Mouse (Mus musculus): Measurements from ENCODE around the gene Slc35b4. TPM values are rescaled to one million over a fixed set of nuclear protein-coding genes. Genes with fewer than 3 reads are reported as not detected.

Gene Slc35b4
- polyA plus RNA-seq, 1 experiment = 39.4 TPM

DNA sequence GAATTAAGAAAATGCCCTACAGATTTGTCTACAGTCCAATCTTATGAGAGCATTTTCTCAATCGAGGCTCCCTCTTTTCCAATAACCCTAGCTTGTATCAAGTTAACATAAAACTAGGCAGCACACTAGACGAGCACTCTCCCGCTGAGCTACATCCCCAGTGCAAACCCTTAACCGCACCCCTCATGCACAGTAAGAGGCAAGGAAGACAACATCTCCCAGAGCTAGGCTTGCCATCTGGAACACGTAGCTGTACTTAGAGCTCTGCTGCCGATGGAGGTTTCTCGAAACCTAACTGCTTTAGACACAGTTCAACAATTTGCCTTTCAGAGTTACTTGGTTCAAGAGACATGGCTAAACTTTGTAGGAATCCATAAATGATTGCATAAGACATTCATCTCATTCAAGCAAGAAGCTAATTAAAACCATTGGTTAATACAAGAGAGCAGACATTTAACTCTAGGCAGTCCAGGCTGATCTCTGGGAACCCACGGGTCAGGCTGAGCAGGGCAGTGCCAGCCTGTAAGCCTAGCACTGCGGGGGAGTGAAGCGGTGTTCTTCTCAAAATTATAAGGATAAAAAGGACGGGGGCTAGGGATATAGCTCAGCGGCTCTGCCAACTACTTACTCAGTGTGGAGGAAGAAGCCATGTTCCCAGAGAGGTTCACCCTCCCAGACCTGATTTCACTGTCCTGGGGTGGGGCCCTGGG is 5.0 kb downstream of the Slc35b4 start:
- TF ChIP-seq POLR2A (IDR thresholded peaks at IDR 0.05; ENCODE audit: borderline replicate concordance, low read depth, low read length) (no peak), CTCF (IDR thresholded peaks at IDR 0.05; ENCODE audit: low read depth, low read length) (no peak)
- H3K4me1 ChIP-seq (ENCODE audit: control insufficient read depth, insufficient read depth, low read length) = peaks cover 8% of the 10 kb centered on the region
- H3K27ac ChIP-seq (ENCODE audit: insufficient read depth, low read depth, low read length) = no peak overlapping the region
- no peak overlapping the region for H3K4me3 ChIP-seq (ENCODE audit: insufficient read depth, low read length)

DNA sequence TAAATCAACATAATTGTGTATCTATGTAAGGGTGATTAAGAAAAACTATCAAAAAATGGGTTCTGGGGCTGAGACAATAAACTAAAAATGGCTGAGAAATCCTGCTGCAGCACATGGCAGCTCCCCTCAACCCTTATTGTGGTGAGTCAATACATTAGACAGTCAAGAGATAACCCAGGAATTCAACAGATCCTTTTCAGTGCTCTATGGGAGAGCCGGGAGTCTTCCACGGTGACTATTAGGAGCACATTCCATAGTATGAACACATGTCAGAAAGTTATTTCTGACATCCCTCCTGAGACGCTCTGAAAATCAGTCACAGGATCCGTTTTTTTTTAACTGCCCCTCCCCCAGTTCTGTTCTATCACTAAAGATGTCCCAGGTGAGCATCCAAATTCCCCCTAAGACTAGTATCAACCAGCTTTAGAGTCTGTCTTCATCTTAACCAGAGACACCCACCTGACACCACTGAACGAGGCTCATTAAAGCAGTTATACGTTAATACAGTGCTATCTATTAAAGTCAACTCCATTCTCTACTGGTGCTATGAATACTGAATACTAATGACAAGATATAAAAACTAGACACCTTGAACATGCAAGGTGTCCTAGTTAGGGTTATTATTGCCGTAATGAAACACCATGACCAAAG is 5.9 kb downstream of the Slc35b4 start:
- no peak overlapping the region for H3K27ac ChIP-seq (ENCODE audit: insufficient read depth, low read depth, low read length)
- TF ChIP-seq CTCF (IDR thresholded peaks at IDR 0.05; ENCODE audit: low read depth, low read length) (no peak), POLR2A (IDR thresholded peaks at IDR 0.05; ENCODE audit: borderline replicate concordance, low read depth, low read length) (no peak)
- H3K4me3 ChIP-seq (ENCODE audit: insufficient read depth, low read length) = no peak overlapping the region
- H3K4me1 ChIP-seq (ENCODE audit: control insufficient read depth, insufficient read depth, low read length) = peaks cover 8% of the 10 kb centered on the region

DNA sequence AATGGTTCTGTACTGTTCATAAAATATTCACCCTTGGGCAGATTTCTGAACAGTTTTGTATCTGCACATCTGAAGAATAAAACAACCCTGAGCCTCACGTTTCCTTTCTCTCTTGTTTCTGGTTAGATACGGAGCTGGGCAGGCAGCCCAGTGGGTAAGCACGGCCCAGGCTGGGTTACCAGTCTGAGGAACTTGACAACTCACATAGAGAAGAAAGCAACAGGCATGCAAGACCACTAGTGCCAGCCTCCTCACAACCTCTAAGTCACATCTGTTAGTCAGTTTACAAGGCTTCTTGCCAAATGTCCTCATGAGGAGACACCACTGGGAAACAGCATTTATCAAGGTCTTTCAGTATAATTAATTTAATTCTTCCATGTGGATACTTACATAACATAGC is 8.1 kb downstream of the Slc35b4 start:
- no peak for TF ChIP-seq CTCF (IDR thresholded peaks at IDR 0.05; ENCODE audit: low read depth, low read length)
- TF ChIP-seq POLR2A (IDR thresholded peaks at IDR 0.05; ENCODE audit: borderline replicate concordance, low read depth, low read length) = no peak
- Histone ChIP-seq H3K4me3 (ENCODE audit: insufficient read depth, low read length) (no peak overlapping the region), H3K27ac (ENCODE audit: insufficient read depth, low read depth, low read length) (no peak overlapping the region), H3K4me1 (ENCODE audit: control insufficient read depth, insufficient read depth, low read length) (no peaks in the 10 kb centered on the region)

DNA sequence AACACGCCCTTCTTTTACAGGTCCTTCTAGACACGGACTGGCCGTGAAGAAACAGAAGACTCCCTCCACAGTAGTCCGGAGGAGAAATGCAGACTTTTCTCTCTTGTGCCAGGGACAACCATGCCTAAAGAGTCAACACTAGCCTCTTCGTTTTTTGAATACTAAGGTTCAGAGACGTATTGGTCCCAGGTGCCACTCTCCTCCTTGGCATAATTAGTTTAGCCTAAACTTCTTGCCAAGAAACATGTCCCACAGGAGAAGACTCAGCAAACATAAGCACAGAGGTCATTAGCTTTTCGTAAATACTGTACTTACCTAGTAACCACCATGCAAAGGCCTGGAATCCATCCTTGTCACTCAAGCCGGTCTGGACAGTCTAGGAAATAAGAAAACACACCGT is 13.9 kb downstream of the Slc35b4 start:
- Histone ChIP-seq H3K4me3 (ENCODE audit: insufficient read depth, low read length) (no peak overlapping the region), H3K27ac (ENCODE audit: insufficient read depth, low read depth, low read length) (no peak overlapping the region), H3K4me1 (ENCODE audit: control insufficient read depth, insufficient read depth, low read length) (no peaks in the 10 kb centered on the region)
- TF ChIP-seq CTCF (IDR thresholded peaks at IDR 0.05; ENCODE audit: low read depth, low read length) (no peak), POLR2A (IDR thresholded peaks at IDR 0.05; ENCODE audit: borderline replicate concordance, low read depth, low read length) (no peak)

DNA sequence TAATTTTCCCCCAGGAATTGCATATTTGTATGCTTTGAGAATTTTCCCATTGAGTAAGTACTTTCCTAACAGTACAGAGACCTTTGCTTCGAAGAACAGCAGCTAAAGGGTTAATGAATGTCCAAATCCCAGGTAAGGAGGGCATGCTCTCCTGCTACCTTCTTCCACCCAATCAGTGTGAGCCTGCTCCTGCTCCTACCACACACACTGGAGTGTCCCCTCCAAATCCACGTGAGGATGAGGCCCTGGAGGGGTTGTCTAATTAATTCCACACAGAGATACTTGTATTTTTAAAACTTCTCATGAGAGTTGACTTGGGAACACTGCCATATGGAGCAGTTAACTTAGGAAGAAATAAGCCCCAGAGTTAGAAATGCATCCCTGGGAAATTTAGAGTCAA is 14.3 kb downstream of the Slc35b4 start:
- no peak for TF ChIP-seq CTCF (IDR thresholded peaks at IDR 0.05; ENCODE audit: low read depth, low read length)
- TF ChIP-seq POLR2A (IDR thresholded peaks at IDR 0.05; ENCODE audit: borderline replicate concordance, low read depth, low read length) = no peak

DNA sequence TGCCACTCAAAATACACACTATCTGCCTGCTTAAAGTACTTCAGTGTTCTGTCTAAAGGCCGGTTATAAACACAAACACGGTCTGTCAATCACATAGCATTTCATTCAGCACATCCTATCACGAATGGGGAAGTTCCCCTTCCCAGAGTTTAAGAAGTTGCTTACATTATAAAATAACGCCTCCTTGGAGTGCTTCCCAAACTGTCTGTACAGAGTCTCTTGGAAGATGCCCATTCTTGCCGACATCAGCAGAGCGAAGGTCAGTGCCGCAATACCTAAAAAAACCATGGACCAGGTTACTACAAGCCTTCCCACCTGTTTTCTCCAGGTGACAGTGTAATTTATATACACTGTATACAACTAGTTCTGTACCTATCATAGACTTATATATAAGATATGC is 15.4 kb downstream of the Slc35b4 start:
- no peak overlapping the region for H3K27ac ChIP-seq (ENCODE audit: insufficient read depth, low read depth, low read length)
- TF ChIP-seq CTCF (IDR thresholded peaks at IDR 0.05; ENCODE audit: low read depth, low read length) (no peak), POLR2A (IDR thresholded peaks at IDR 0.05; ENCODE audit: borderline replicate concordance, low read depth, low read length) (no peak)

More for the DNA sequence above, 14.3 kb downstream of the Slc35b4 start:
- Histone ChIP-seq H3K4me3 (ENCODE audit: insufficient read depth, low read length) (no peak overlapping the region), H3K27ac (ENCODE audit: insufficient read depth, low read depth, low read length) (no peak overlapping the region), H3K4me1 (ENCODE audit: control insufficient read depth, insufficient read depth, low read length) (no peaks in the 10 kb centered on the region)

DNA sequence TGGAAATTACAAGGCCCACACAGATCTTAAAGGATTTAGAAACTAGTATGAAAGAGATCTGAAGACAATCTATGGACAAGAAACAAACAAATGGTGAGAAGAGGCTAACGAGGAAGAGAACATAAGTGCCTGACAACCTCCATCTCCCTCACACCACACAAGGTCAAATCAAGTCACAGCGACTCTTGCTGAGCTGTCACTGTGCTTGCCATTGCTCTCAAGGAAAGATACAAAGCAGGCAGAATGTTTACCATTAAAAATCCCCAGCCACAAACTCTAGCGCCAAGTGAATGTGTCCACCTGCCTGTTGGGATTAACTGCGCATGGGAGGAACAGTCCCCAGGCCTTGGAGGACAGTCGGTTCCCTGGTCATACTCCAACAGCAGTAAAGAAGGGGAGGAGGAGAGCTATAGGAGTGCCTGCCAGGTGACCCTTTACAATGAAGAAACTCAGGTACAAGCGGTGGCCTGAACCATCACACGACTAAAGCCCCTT is 16.0 kb downstream of the Slc35b4 start:
- H3K27ac ChIP-seq (ENCODE audit: insufficient read depth, low read depth, low read length) = no peak overlapping the region

More for the DNA sequence above, 15.4 kb downstream of the Slc35b4 start:
- no peak overlapping the region for H3K4me3 ChIP-seq (ENCODE audit: insufficient read depth, low read length)
- peaks cover 4% of the 10 kb centered on the region for H3K4me1 ChIP-seq (ENCODE audit: control insufficient read depth, insufficient read depth, low read length)

DNA sequence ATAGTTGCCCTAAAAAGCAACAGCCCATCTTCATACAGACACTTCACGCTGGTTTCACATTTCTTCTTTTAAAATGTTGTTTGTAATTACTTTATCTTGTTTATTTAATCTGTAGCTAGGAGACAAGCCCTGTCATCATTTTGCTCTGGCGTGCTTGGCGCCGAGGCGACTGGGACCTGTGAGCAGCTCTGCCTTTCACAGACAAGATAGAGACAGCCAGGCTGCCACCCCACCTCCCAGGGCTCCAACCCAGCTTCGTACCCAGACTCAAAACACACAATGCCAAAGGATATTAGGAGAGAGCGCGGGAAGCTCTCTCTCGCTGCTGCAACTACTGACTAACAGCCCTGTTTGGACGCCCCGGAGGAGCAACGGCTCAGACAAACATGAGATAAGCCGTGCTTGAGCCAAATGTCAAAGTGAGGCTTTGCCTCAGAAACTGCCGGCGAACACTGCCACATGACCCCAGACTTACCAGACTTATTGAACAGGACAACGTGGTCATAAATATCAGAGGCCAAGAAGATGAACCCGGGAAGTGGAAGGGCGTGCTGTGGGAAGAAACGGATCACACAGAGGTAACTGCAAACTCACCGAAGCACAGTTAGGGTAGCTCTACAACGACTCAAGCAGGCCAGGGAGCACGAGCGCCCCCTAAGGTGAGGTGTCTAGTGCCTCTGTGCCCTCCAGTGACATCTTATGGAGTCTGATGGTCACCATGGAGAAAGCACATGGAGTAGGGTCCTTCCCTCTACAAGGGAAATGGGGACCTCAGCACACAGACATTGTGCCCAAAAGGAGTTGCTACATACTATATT is 16.7 kb downstream of the Slc35b4 start:
- Histone ChIP-seq H3K27ac (ENCODE audit: insufficient read depth, low read depth, low read length) (no peak overlapping the region), H3K4me3 (ENCODE audit: insufficient read depth, low read length) (no peak overlapping the region), H3K4me1 (ENCODE audit: control insufficient read depth, insufficient read depth, low read length) (peaks cover 5% of the 10 kb centered on the region)
- no peak for TF ChIP-seq CTCF (IDR thresholded peaks at IDR 0.05; ENCODE audit: low read depth, low read length)
- no peak for TF ChIP-seq POLR2A (IDR thresholded peaks at IDR 0.05; ENCODE audit: borderline replicate concordance, low read depth, low read length)

More for the DNA sequence above, 16.0 kb downstream of the Slc35b4 start:
- Histone ChIP-seq H3K4me1 (ENCODE audit: control insufficient read depth, insufficient read depth, low read length) (peaks cover 5% of the 10 kb centered on the region), H3K4me3 (ENCODE audit: insufficient read depth, low read length) (no peak overlapping the region)
- TF ChIP-seq CTCF (IDR thresholded peaks at IDR 0.05; ENCODE audit: low read depth, low read length) (no peak), POLR2A (IDR thresholded peaks at IDR 0.05; ENCODE audit: borderline replicate concordance, low read depth, low read length) (no peak)

DNA sequence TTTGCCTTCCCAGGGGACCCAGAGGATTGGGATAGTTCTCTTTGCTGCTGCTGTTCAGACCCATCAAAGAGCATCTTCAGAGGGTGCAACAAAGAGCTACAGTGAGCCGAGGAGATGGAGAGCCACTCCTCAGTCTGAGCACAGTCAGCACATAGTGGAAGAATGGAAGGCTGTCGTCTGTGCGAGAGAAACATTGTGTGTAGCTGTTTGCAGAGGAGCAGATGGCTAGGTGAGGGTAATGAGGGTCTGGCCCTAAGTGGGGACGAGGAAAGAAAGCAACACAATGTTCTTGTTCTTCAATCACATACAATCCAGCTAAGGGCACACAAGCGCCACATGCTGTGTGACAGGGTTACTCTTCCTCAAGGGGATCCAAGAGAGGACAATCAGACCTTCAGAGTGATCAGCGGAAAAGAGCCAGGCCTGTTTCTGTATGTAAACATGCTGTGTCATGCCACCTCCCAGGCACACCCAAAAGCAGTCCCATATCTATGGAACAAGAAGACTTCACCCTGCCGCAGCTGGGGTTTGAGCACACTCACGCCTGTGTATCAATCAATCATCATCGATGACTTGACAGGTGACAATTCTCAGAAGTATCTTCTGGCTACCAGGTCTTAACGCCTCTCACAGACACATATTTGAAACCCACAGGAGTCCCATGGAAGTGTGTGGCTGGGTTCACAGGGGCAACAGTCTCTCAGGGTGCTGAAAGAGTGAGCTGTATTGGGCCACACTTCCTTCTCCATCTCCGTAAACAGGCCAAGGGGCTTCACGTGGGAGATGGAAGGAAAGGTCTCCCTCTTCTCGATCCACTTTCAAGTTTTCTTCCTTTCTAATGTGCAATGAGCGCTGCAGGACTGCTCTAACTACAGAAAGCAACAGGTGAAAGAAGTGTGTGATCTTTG is 19.8 kb downstream of the Slc35b4 start:
- no peak overlapping the region for H3K4me3 ChIP-seq (ENCODE audit: insufficient read depth, low read length)
- no peak overlapping the region for H3K27ac ChIP-seq (ENCODE audit: insufficient read depth, low read depth, low read length)
- TF ChIP-seq CTCF (IDR thresholded peaks at IDR 0.05; ENCODE audit: low read depth, low read length) (no peak), POLR2A (IDR thresholded peaks at IDR 0.05; ENCODE audit: borderline replicate concordance, low read depth, low read length) (no peak)
- H3K4me1 ChIP-seq (ENCODE audit: control insufficient read depth, insufficient read depth, low read length) = peaks cover 5% of the 10 kb centered on the region

Data from bone marrow macrophage, adult 2 months (primary cell).